Mouse (Mus musculus): Measurements from ENCODE around the gene Hoxa2. TPM values are rescaled to one million over a fixed set of nuclear protein-coding genes. Genes with fewer than 3 reads are reported as not detected.

Hoxa2 gene
- total and polyA plus RNA-seq, 3 experiments, result not detected

DNA sequence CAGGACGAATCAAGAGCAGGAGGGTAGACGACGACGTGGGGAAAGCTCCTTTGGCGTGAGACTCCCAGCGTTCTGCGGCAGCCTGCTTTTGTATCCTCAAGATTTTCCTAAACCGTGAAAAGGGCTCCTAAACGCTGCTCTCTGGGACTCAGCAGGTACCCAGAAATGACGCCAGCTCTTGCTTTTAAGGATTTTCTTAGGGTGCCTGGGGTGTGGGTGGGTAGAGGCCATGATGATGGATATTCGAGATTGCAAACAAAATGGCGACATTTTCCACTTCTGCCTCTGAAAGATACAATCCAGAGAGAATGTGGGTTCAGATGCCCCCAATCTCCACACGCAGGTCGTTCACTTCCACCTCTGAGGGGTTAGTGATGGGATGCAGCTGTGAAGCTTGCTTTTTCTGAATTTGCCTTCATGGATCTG, 3.1 kb upstream of the Hoxa2 start:
- Histone ChIP-seq H3K79me2 (ENCODE audit: control insufficient read depth, insufficient read depth, low read length, poor library complexity) (no peaks in the 10 kb centered on the region), H3K36me3 (ENCODE audit: control insufficient read depth in 1 of 2, insufficient read depth in 2 of 2, low read length in 2 of 2) (no peaks in the 10 kb centered on the region), H3K4me1 (ENCODE audit: control insufficient read depth in 1 of 2, insufficient read depth in 2 of 2, low read length in 2 of 2) (no peaks in the 10 kb centered on the region), H3K27me3 (ENCODE audit: control insufficient read depth in 1 of 2, insufficient read depth in 2 of 2, low read length in 2 of 2) (no peaks in the 10 kb centered on the region), H3K27ac (ENCODE audit: control insufficient read depth, low read depth, low read length) (no peak overlapping the region), H3K9ac (ENCODE audit: control insufficient read depth, low read depth, low read length, poor library complexity, severe bottlenecking) (no peak overlapping the region), H3K4me3 (ENCODE audit: control insufficient read depth in 1 of 2, insufficient read depth in 1 of 2, low read depth in 2 of 2, low read length in 2 of 2) (no peak overlapping the region), H3K9me3 (replicated peaks; ENCODE audit: insufficient read depth, low read length) (no peaks in the 10 kb centered on the region)
- DNase-seq (ENCODE audit: low read depth, low spot score), result no peak
- TF ChIP-seq UBTF (IDR thresholded peaks at IDR 0.05; ENCODE audit: borderline replicate concordance, insufficient read depth, low read depth, low read length) (no peak), ZKSCAN1 (IDR thresholded peaks at IDR 0.05; ENCODE audit: low read depth, low read length) (no peak), ZMIZ1 (IDR thresholded peaks at IDR 0.05; ENCODE audit: low read depth, low read length) (no peak), TAL1 (IDR thresholded peaks at IDR 0.05; ENCODE audit: low read length) (no peak)

DNA sequence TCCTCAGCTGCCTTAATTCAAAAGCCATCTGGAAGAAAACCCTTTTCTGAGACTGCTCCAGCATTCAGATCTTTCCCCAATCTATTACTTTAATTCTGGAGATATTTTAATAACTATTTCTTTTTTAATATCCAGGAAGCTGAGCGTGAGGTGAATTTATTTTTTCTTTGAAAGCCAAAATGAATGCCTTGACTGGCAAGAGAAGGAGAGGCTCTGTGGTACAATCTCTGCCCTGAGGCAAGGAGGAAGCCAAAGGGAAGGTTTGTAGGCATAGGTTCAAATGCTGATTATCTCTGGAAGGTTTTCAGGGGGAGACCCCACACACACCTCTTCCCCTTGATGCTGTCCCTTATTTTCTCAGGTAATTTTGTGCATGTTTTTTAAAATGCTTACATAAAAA, 2.5 kb upstream of the Hoxa2 start:
- no peaks in the 10 kb centered on the region for H3K27me3 ChIP-seq (ENCODE audit: control insufficient read depth in 1 of 2, insufficient read depth in 2 of 2, low read length in 2 of 2)
- no peak for DNase-seq (ENCODE audit: low read depth, low spot score)
- H3K4me3 ChIP-seq (ENCODE audit: control insufficient read depth in 1 of 2, insufficient read depth in 1 of 2, low read depth in 2 of 2, low read length in 2 of 2), result no peak overlapping the region

DNA sequence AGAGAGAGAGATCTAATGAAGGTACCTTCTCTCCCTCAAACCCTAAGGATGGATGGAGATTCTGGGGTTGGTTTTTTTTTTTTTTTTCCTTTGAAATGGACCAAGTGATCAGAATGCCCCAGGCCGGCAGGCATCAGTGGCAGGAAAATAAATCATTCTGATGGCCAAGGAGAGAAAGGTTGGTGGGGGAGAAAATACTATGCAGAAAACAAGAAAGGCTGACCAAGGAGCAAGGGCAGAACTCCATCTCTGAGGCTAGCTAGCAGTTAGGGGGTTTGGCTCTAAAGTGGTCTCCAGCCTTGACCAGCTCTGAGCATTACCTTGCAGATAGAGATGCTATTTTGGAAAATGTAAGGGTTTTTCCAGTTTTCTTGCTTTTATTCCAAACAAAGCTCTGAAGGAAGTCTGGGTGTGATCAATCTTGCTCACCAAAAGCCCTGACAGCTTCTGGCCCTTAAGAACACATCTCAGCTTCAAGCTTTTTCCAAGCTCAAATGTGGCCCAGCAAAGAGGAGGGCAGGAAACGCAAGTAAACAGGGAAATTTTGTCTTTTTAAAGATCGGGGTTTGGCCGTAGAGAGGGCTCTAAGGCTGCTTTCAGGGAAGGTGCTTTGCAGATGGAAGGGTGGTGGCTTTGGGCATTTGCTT, 1.9 kb upstream of the Hoxa2 start:
- no peak overlapping the region for H3K4me3 ChIP-seq (ENCODE audit: control insufficient read depth in 1 of 2, insufficient read depth in 1 of 2, low read depth in 2 of 2, low read length in 2 of 2)
- TF ChIP-seq POLR2A (IDR thresholded peaks at IDR 0.05; ENCODE audit: control insufficient read depth in 1 of 2, insufficient read depth in 1 of 2, low read depth in 1 of 2, low read length in 2 of 2, poor library complexity in 1 of 2) (no peak), NELFE (IDR thresholded peaks at IDR 0.05; ENCODE audit: low read depth, low read length) (no peak), KAT2A (conservative IDR thresholded peaks at IDR 0.05; ENCODE audit: low read depth, low read length) (no peak), HCFC1 (IDR thresholded peaks at IDR 0.05; ENCODE audit: low read depth, low read length) (no peak), JUND (IDR thresholded peaks at IDR 0.05; ENCODE audit: low read depth, low read length) (no peak), RAD21 (IDR thresholded peaks at IDR 0.05; ENCODE audit: low read depth, low read length) (no peak), TCF12 (IDR thresholded peaks at IDR 0.05; ENCODE audit: low read depth, low read length) (no peak), ZKSCAN1 (IDR thresholded peaks at IDR 0.05; ENCODE audit: low read depth, low read length) (no peak), BHLHE40 (IDR thresholded peaks at IDR 0.05; ENCODE audit: borderline replicate concordance, low read depth, low read length) (no peak), MYC (IDR thresholded peaks at IDR 0.05; ENCODE audit: low read depth, low read length) (no peak), NRF1 (IDR thresholded peaks at IDR 0.05; ENCODE audit: insufficient read depth, low read depth, low read length, poor library complexity, severe bottlenecking) (no peak), SMC3 (IDR thresholded peaks at IDR 0.05; ENCODE audit: low read depth, low read length) (no peak), TBP (IDR thresholded peaks at IDR 0.05; ENCODE audit: low read depth, low read length) (no peak), CHD2 (IDR thresholded peaks at IDR 0.05; ENCODE audit: low read length) (no peak), POLR2AphosphoS2 (IDR thresholded peaks at IDR 0.05; ENCODE audit: low read length) (no peak), TAL1 (IDR thresholded peaks at IDR 0.05; ENCODE audit: low read length) (no peak)
- H3K4me1 ChIP-seq (ENCODE audit: control insufficient read depth in 1 of 2, insufficient read depth in 2 of 2, low read length in 2 of 2), result no peaks in the 10 kb centered on the region
- DNase-seq (ENCODE audit: low read depth, low spot score), result no peak
- no peaks in the 10 kb centered on the region for H3K9me3 ChIP-seq (replicated peaks; ENCODE audit: insufficient read depth, low read length)
- no peaks in the 10 kb centered on the region for H3K79me2 ChIP-seq (ENCODE audit: control insufficient read depth, insufficient read depth, low read length, poor library complexity)
- H3K27me3 ChIP-seq (ENCODE audit: control insufficient read depth in 1 of 2, insufficient read depth in 2 of 2, low read length in 2 of 2), result no peaks in the 10 kb centered on the region
- no peak overlapping the region for H3K27ac ChIP-seq (ENCODE audit: control insufficient read depth, low read depth, low read length)
- no peaks in the 10 kb centered on the region for H3K36me3 ChIP-seq (ENCODE audit: control insufficient read depth in 1 of 2, insufficient read depth in 2 of 2, low read length in 2 of 2)
- no peak overlapping the region for H3K9ac ChIP-seq (ENCODE audit: control insufficient read depth, low read depth, low read length, poor library complexity, severe bottlenecking)

More for the DNA sequence above, 2.5 kb upstream of the Hoxa2 start:
- Histone ChIP-seq H3K9me3 (replicated peaks; ENCODE audit: insufficient read depth, low read length) (no peaks in the 10 kb centered on the region), H3K9ac (ENCODE audit: control insufficient read depth, low read depth, low read length, poor library complexity, severe bottlenecking) (no peak overlapping the region), H3K79me2 (ENCODE audit: control insufficient read depth, insufficient read depth, low read length, poor library complexity) (no peaks in the 10 kb centered on the region), H3K4me1 (ENCODE audit: control insufficient read depth in 1 of 2, insufficient read depth in 2 of 2, low read length in 2 of 2) (no peaks in the 10 kb centered on the region), H3K36me3 (ENCODE audit: control insufficient read depth in 1 of 2, insufficient read depth in 2 of 2, low read length in 2 of 2) (no peaks in the 10 kb centered on the region), H3K27ac (ENCODE audit: control insufficient read depth, low read depth, low read length) (no peak overlapping the region)
- TF ChIP-seq KAT2A (conservative IDR thresholded peaks at IDR 0.05; ENCODE audit: low read depth, low read length), result no peak
- TF ChIP-seq ETS1 (IDR thresholded peaks at IDR 0.05; ENCODE audit: low read depth, low read length), result no peak
- no peak for TF ChIP-seq POLR2AphosphoS5 (IDR thresholded peaks at IDR 0.05; ENCODE audit: borderline replicate concordance, low read depth, low read length)
- TF ChIP-seq ZC3H11A (IDR thresholded peaks at IDR 0.05; ENCODE audit: low read depth, low read length), result no peak

Measured in MEL (cell line).